Mouse (Mus musculus): ENCODE results near the gene Lmnb2. TPM values are rescaled to one million over a fixed set of nuclear protein-coding genes. Genes with fewer than 3 reads are reported as not detected.

Gene Lmnb2
- polyA plus RNA-seq, 1 experiment from 2014 or later = 41.0 TPM

- Histone ChIP-seq H3K4me1 (ENCODE audit: control insufficient read depth, insufficient read depth, low read length) (peaks cover 15% of the 10 kb centered on the region), H3K27ac (ENCODE audit: low read length) (no peak overlapping the region), H3K4me2 (ENCODE audit: low read depth, low read length) (no peak overlapping the region), H3K9ac (ENCODE audit: low read depth, low read length) (no peak overlapping the region; the same call in 1 of the 2 replicates), H3K36me3 (ENCODE audit: control insufficient read depth, insufficient read depth, low read length) (peaks cover 7% of the 10 kb centered on the region; the same call in 1 of the 2 replicates), H3K9me3 (ENCODE audit: control insufficient read depth, low read length) (no peaks in the 10 kb centered on the region), H3K27me3 (replicated peaks; ENCODE audit: control insufficient read depth, insufficient read depth, low read length) (no peaks in the 10 kb centered on the region), H3K4me3 (ENCODE audit: low read length) (no peak overlapping the region)
- WGBS = 37% methylated on average over 41 of the region's 41 CpGs
- ATAC-seq = no peak
Measured at GRCm38 (mm10) chr10:80897861-80898510, 20.1 kb downstream of the Lmnb2 start.

DNA sequence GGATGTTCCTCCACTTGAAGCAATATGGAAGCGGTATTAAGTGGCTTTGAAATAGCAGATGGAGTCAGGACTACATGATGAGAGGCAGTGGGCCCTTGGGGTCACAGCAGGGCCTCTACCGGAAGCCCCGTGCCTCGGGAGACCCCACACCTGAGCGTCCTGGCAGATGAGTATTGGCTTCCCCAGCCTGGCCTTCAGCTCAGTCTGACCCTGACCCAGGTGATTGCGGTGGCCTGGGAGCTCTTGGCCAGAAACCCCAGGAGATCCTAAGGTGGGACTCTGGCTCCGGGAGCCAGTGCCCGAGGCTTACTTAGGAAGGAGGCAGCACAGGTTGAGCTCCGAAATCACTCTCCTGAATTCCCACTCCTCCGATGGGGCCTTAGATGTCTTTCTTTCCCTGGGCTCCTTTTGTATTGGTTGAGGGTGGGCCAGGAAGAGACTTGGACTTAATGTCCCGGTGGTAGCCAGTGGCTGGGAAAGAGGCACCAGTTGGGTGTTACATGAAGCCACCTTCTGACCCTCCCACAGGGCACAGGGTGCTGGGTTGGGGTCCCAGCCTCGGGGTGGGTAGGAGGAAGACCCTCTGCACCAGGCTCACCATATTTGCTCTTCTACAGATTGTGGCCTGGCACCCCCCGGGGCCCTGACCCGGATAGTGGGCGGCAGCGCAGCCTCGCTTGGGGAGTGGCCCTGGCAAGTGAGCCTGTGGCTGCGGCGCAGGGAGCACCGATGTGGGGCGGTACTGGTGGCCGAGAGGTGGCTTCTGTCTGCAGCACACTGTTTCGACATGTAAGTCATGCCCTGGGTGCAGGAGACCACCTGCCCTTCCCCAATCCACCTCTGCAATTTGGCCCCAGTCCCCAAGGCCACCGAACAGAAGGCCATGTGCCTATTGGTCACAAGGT lies 21.2 kb downstream of the Lmnb2 start:
- Histone ChIP-seq H3K4me2 (ENCODE audit: low read depth, low read length) (no peak overlapping the region), H3K9ac (ENCODE audit: low read depth, low read length) (no peak overlapping the region), H3K4me1 (ENCODE audit: control insufficient read depth, insufficient read depth, low read length) (peaks cover 15% of the 10 kb centered on the region), H3K27me3 (replicated peaks; ENCODE audit: control insufficient read depth, insufficient read depth, low read length) (no peaks in the 10 kb centered on the region), H3K36me3 (ENCODE audit: control insufficient read depth, insufficient read depth, low read length) (peaks cover 7% of the 10 kb centered on the region; the same call in 1 of the 2 replicates), H3K27ac (ENCODE audit: low read length) (no peak overlapping the region), H3K4me3 (ENCODE audit: low read length) (no peak overlapping the region), H3K9me3 (ENCODE audit: control insufficient read depth, low read length) (no peaks in the 10 kb centered on the region)
- WGBS = 64% methylated on average over 24 of the region's 24 CpGs
- ATAC-seq = no peak

GRCm38 (mm10) chr10:80895697-80896096 lies 22.3 kb downstream of the Lmnb2 start:
- Histone ChIP-seq H3K4me3 (ENCODE audit: low read length) (no peak overlapping the region), H3K9me3 (ENCODE audit: control insufficient read depth, low read length) (no peaks in the 10 kb centered on the region), H3K4me1 (ENCODE audit: control insufficient read depth, insufficient read depth, low read length) (peaks cover 12% of the 10 kb centered on the region), H3K9ac (ENCODE audit: low read depth, low read length) (no peak overlapping the region), H3K27me3 (replicated peaks; ENCODE audit: control insufficient read depth, insufficient read depth, low read length) (no peaks in the 10 kb centered on the region), H3K4me2 (ENCODE audit: low read depth, low read length) (no peak overlapping the region), H3K36me3 (ENCODE audit: control insufficient read depth, insufficient read depth, low read length) (peaks cover 7% of the 10 kb centered on the region; the same call in 1 of the 2 replicates), H3K27ac (ENCODE audit: low read length) (no peak overlapping the region)
- ATAC-seq = no peak
- WGBS = 83% methylated on average over 6 of the region's 6 CpGs

- WGBS = 91% methylated on average over 7 of the region's 7 CpGs
- peaks cover 12% of the 10 kb centered on the region for H3K4me1 ChIP-seq (ENCODE audit: control insufficient read depth, insufficient read depth, low read length)
Measured at GRCm38 (mm10) chr10:80895100-80895499, 22.9 kb downstream of the Lmnb2 start.

DNA sequence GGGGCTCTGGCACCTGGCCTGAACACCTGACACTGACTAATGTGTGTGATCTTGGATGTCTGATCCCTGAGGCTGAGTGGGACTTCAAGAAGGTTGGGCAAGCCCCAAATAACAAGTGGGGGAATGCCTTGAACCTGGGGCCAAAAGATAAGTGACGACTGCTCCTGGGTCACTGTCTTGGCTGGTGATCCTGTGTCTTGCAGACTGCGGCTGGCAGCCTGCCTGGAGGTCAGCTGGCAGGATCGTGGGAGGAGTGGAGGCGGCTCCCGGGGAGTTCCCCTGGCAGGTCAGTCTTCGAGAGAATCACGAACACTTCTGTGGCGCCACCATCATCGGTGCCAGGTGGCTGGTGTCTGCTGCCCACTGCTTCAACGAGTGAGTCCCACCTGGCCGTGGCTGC lies 30.9 kb downstream of the Lmnb2 start:
- no peaks in the 10 kb centered on the region for H3K4me1 ChIP-seq (ENCODE audit: control insufficient read depth, insufficient read depth, low read length)
- no peaks in the 10 kb centered on the region for H3K9me3 ChIP-seq (ENCODE audit: control insufficient read depth, low read length)
- H3K27ac ChIP-seq (ENCODE audit: low read length) = no peak overlapping the region
- 58% methylated on average over 11 of the region's 11 CpGs for WGBS
- no peak overlapping the region for H3K4me3 ChIP-seq (ENCODE audit: low read length)
- H3K4me2 ChIP-seq (ENCODE audit: low read depth, low read length) = no peak overlapping the region
- H3K9ac ChIP-seq (ENCODE audit: low read depth, low read length) = no peak overlapping the region
- H3K27me3 ChIP-seq (replicated peaks; ENCODE audit: control insufficient read depth, insufficient read depth, low read length) = 0 out of 2 replicates have a peak, but pooled peaks cover 8% of the 10 kb centered on the region
- no peaks in the 10 kb centered on the region for H3K36me3 ChIP-seq (ENCODE audit: control insufficient read depth, insufficient read depth, low read length)
- no peak for ATAC-seq

More at GRCm38 (mm10) chr10:80895100-80895499, 22.9 kb downstream of the Lmnb2 start:
- Histone ChIP-seq H3K36me3 (ENCODE audit: control insufficient read depth, insufficient read depth, low read length) (peaks cover 7% of the 10 kb centered on the region; the same call in 1 of the 2 replicates), H3K4me2 (ENCODE audit: low read depth, low read length) (no peak overlapping the region), H3K9me3 (ENCODE audit: control insufficient read depth, low read length) (no peaks in the 10 kb centered on the region), H3K27ac (ENCODE audit: low read length) (no peak overlapping the region), H3K27me3 (replicated peaks; ENCODE audit: control insufficient read depth, insufficient read depth, low read length) (no peaks in the 10 kb centered on the region), H3K9ac (ENCODE audit: low read depth, low read length) (no peak overlapping the region), H3K4me3 (ENCODE audit: low read length) (no peak overlapping the region)
- ATAC-seq = no peak

GRCm38 (mm10) chr10:80881301-80881700 lies 36.7 kb downstream of the Lmnb2 start:
- no peak for ATAC-seq

GRCm38 (mm10) chr10:80880901-80881300 lies 37.1 kb downstream of the Lmnb2 start:
- Histone ChIP-seq H3K27me3 (replicated peaks; ENCODE audit: control insufficient read depth, insufficient read depth, low read length) (no peaks in the 10 kb centered on the region), H3K27ac (ENCODE audit: low read length) (no peak overlapping the region), H3K4me3 (ENCODE audit: low read length) (no peak overlapping the region), H3K36me3 (ENCODE audit: control insufficient read depth, insufficient read depth, low read length) (no peaks in the 10 kb centered on the region), H3K4me2 (ENCODE audit: low read depth, low read length) (no peak overlapping the region), H3K4me1 (ENCODE audit: control insufficient read depth, insufficient read depth, low read length) (no peaks in the 10 kb centered on the region), H3K9me3 (ENCODE audit: control insufficient read depth, low read length) (no peaks in the 10 kb centered on the region), H3K9ac (ENCODE audit: low read depth, low read length) (no peak overlapping the region)
- 76% methylated on average over 2 of the region's 2 CpGs for WGBS
- no peak for ATAC-seq

More at GRCm38 (mm10) chr10:80881301-80881700, 36.7 kb downstream of the Lmnb2 start:
- H3K27ac ChIP-seq (ENCODE audit: low read length) = no peak overlapping the region
- no peak overlapping the region for H3K9ac ChIP-seq (ENCODE audit: low read depth, low read length)
- WGBS = 29% methylated on average over 10 of the region's 10 CpGs
- H3K36me3 ChIP-seq (ENCODE audit: control insufficient read depth, insufficient read depth, low read length) = no peaks in the 10 kb centered on the region
- H3K27me3 ChIP-seq (replicated peaks; ENCODE audit: control insufficient read depth, insufficient read depth, low read length) = no peaks in the 10 kb centered on the region
- H3K4me1 ChIP-seq (ENCODE audit: control insufficient read depth, insufficient read depth, low read length) = no peaks in the 10 kb centered on the region
- H3K9me3 ChIP-seq (ENCODE audit: control insufficient read depth, low read length) = no peaks in the 10 kb centered on the region
- H3K4me3 ChIP-seq (ENCODE audit: low read length) = no peak overlapping the region
- no peak overlapping the region for H3K4me2 ChIP-seq (ENCODE audit: low read depth, low read length)

GRCm38 (mm10) chr10:80880131-80880641 lies 37.9 kb downstream of the Lmnb2 start:
- Histone ChIP-seq H3K4me1 (ENCODE audit: control insufficient read depth, insufficient read depth, low read length) (no peaks in the 10 kb centered on the region), H3K27ac (ENCODE audit: low read length) (no peak overlapping the region), H3K9me3 (ENCODE audit: control insufficient read depth, low read length) (no peaks in the 10 kb centered on the region), H3K27me3 (replicated peaks; ENCODE audit: control insufficient read depth, insufficient read depth, low read length) (no peaks in the 10 kb centered on the region), H3K9ac (ENCODE audit: low read depth, low read length) (no peak overlapping the region), H3K4me3 (ENCODE audit: low read length) (no peak overlapping the region), H3K4me2 (ENCODE audit: low read depth, low read length) (no peak overlapping the region), H3K36me3 (ENCODE audit: control insufficient read depth, insufficient read depth, low read length) (no peaks in the 10 kb centered on the region)
- WGBS = 19% methylated on average over 5 of the region's 5 CpGs
- ATAC-seq = peak; percentile 54

DNA sequence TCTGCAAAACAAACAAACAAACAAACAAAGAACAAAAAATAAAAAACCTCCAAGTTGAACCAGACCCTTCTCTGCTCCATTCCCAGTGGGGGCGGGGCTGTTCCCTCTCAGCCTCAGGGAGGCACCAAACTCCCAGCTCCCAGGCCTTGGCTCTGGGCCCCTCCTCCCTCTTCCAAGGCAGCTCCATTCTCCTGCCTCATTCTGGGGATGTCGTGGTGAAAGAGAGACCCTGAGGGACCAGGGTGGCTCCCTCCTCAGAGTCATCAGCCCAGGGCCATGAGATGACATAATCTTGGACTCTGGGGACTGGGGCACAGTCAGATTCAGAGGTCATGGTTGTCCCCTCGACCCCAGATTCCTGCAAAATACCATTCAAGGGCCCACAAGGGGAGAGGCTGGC lies 41.5 kb downstream of the Lmnb2 start:
- Histone ChIP-seq H3K9ac (ENCODE audit: low read depth, low read length) (no peak overlapping the region), H3K27me3 (replicated peaks; ENCODE audit: control insufficient read depth, insufficient read depth, low read length) (no peaks in the 10 kb centered on the region), H3K36me3 (ENCODE audit: control insufficient read depth, insufficient read depth, low read length) (no peaks in the 10 kb centered on the region), H3K4me1 (ENCODE audit: control insufficient read depth, insufficient read depth, low read length) (no peaks in the 10 kb centered on the region), H3K4me3 (ENCODE audit: low read length) (no peak overlapping the region), H3K27ac (ENCODE audit: low read length) (no peak overlapping the region), H3K4me2 (ENCODE audit: low read depth, low read length) (no peak overlapping the region), H3K9me3 (ENCODE audit: control insufficient read depth, low read length) (no peaks in the 10 kb centered on the region)
- WGBS = 19% methylated on average over 3 of the region's 3 CpGs
- ATAC-seq = no peak
